Mouse (Mus musculus): ENCODE results near the gene Meig1.
"Not testable (repeated sequence)": the region's sequence is repeated elsewhere in the genome, so short reads cannot be mapped to it uniquely, and the experiment has no call there.

The Meig1 gene

DNA sequence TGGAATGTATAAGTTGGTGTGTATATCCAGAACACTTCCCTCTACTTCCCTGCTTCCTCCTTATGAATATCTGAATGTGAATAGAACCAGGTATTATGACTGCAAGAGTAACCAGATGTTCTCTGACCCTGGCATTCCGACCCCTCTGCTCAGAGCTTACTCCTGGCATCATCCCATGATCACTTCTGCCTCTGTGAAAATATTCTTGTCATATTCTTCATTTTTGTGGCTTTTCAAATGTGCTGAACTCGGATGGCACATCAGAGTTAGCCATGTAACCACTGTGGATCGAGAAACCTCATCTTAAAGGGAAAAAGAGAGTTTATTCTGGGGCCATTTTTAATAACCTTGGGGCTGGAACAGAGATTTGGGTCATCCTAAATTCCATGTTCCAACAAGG, at the start of gene Meig1:
Gene Meig1, minus strand, starts transcription at position 101 of the 400 bp plus-strand sequence.
- in situ Hi-C loops (cut with MboI, MseI) = loop anchor here in 1 of 2 experiments (10.0 kb wide), 1 partner anchor 138 kb away; the partner anchor contains the start of gene Nmt2

DNA sequence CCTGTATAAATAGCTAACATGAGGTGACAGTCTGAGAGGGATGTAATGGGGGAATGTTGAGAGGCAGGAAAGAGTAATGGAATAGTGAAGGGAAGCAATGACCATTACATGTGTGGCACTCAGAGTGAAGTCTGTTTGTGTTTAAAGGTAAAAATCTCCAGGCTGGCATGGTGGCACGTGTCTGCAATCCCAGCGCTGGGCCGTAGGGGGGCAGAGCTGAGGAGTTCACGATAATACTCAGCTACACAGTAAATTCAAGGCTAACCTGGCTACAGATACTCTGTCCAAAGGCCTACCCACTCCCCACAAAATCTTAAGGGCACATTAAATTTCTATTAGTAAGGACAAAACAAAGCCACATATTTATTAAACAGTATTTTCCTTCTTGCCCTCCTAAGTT, 34.1 kb upstream of the Meig1 start:
- in situ Hi-C loops (cut with MboI, MseI) = no loop called here

DNA sequence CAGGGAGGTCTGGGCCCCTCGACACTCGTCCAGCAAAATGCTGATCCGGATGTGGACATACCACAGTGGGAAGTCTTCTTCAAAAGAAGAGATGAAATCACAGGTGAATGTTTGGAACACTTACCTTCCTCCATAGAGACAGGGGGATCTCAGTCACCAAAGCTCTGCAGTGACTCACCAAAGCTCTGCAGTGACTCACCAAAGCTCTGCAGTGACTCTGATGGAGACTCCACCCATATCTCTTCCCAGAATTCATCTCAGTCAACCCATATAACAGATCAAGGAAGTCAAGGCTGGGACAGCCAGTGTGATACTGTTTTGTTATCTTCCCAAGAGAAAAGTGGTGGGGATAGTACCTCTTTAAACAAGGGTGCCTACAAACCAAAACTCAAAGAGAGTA, 30.6 kb upstream of the Meig1 start:
- in situ Hi-C loops (cut with MboI, MseI) = no loop called here

DNA sequence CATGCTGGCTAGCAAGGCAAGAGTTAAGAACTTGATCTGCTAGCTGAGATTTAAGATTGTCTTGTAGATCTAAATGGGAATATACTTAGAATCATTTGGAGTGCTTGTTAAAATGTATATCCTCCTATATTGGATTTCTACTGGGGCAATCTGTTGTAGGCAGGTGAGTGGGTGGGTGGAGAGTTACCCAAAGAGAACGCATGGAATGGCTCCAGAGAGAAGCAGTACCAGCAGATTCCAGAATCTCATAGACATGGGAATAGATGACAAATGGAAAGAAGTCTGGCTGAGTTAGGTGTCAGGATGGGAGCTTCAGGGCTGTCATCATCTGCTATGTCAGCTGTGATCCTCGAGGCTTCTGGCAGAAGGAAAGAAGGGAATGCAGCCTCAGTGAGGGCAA, 27.0 kb upstream of the Meig1 start:
- in situ Hi-C loops (cut with MboI, MseI) = no loop called here

DNA sequence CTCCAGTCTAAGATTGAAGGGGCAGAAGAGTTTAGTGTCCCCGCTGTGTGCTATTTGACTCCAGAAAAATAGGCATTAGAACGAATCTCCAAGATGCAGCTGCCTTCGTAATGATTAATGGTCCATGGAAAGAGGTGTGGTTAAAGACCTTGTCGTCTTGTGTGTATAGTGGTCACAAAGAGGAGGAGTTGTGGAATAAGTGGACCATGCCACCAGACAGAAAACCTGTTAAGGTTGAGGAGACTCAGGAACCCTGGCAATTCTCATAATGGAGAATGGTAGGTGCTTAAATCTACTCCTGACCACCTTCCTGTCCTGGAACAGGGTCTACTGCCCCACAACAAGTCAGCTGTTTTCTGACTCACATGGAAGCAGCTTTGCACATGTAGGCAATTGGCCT, 23.5 kb upstream of the Meig1 start:
- in situ Hi-C loops (cut with MboI, MseI) = no loop called here

DNA sequence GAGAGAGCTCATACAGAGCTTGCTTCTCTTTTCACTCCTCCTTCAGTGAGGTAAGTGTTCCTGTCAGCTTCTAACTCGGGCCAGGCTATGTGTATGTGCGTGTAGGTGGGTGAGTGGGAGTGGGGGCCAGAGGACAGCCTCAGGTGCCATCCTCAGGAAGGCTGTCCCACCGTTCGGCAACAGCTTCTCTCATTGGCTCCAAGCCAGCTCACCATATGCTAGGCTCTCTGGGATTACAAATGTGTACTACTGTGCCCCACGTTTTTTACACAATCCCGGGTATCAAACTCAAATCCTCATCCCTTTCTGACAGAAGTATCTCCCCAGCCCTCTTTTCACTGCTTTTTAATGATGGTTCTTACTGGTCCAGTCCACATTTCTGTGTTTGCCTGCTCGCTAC, 21.8 kb upstream of the Meig1 start:
- in situ Hi-C loops (cut with MboI, MseI) = no loop called here

DNA sequence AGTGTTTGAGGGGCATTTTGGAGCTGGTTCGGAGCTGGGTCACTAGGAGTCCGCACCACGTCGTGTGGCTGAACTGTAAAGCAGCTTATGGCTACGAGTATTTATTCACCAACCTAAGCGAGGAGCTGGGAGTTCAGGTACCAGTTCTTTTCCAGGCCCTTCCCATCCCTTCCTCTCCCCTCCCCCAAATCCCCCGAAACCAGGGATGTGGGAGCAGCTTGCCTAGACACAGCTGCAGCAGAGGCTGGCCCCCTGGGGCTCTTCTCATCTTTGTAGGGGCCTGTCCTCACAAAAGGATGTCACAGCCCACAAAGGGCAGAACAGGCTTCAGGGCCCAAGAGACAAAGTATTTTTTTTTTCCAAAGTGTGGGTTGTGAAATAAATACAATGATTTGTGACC, 15.5 kb upstream of the Meig1 start:
- in situ Hi-C loops (cut with MboI, MseI) = no loop called here

DNA sequence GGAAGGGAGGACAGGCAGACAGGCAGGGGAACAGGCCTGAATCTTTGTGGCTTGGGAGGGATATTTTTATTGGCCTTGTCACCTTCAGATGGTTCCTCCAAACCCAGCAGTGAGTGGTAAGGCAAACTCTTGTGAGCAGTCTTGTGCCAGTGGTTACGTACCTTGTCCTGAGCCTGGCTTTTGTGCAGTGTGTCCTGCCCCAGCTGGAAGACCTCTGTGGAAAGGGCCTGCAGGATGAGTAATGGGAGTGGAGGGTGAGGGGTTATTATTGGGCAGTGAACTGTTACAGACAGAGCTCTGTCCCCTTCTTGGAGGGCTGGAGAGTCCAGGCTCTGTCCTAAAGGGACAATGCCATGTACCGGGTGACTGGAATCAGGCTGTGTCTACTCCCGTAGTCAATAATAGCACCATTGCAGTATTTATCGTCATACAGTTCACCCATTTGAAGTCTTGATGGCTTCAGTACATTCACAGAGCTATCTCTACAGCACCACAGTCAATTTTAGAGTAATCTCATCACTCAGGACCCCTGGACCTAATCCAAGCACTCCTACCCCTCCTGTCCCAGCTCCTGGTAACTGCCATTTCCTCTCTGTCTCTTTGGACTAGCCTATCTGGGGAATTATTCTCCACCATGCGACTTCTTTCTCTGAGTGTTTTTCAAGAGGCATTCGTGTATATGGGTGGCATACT, 13.1 kb upstream of the Meig1 start:
- in situ Hi-C loops (cut with MboI, MseI) = no loop called here

DNA sequence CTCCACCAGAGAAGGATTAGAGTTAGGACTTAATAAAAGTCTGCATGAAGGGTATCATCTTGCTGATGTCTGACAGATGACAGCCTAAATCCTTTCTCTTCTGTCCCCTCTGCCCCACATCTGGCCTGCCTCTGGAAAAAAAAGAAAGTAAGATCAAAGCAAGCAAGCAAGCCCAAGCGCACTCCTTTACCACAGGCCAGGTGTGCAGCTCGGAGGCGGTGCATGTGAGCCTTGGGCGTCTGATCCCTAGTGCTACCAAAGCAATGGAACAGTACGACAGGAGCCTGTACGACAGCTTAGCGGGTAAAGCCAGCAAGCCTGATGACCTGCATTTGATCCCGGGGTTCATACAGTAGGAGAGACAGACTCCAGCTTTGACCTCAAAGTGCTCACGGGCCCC, 8.5 kb upstream of the Meig1 start:
- in situ Hi-C loops (cut with MboI, MseI) = no loop called here

DNA sequence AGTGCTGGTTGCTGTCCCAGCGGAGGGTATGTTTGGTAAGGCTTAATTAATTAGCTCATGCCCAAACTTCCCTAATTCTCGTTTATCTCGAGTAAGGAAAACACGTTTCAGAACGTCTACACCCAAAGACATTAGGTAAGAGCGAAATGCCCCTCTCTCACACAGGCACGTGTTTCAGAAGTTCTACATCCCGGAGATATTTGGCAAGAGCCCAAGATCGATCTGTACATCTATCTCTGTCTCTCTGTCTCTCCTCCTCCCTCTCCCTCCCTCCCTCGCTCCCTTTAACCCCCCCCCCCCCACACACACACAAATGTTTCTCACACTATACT, 2.1 kb upstream of the Meig1 start:
- in situ Hi-C loops (cut with MboI, MseI) = loop anchor here in 1 of 2 experiments (10.0 kb wide), 1 partner anchor 140 kb away; the partner anchor contains the start of gene Nmt2

DNA sequence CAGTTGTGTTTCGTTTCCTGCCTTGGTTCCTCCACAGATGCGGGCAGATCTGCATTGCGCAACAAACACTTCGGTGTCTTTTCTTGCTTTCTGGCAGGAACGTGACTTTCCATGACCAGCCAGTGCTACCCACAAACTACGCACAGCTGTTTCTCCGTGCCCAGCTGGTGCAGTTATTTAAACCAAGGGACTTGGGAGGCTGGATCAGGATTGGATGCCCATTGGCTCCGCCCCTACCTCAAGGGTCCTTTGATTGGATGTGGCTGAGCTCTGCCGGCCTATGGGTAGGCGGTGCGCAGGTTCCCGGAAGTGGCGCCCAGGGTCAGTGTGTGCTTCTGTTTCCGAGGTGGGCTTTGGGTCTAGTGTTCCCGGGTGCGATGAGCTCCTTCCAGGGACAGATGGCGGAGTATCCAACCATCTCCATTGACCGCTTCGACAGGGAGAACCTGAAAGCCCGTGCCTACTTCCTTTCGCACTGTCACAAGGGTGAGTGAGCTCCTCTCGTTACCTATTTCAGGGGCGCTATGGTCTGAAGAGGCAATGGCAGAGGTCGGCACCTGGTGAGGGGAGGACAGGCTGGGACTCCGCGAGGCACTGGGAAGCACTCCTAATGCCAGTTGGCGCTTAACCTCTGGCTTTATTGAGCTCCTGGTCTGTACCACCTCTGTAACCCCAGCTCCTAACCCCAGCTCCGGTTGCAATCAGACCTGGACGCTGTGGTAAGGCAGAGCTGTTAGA, 1.6 kb upstream of the Meig1 start, which contains the start of gene Dclre1c:
Gene Dclre1c, plus strand, starts transcription at position 291 of the 738 bp plus-strand sequence.
- in situ Hi-C loops (cut with MboI, MseI) = loop anchor here in 1 of 2 experiments (10.0 kb wide), 1 partner anchor 139 kb away; the partner anchor contains the start of gene Nmt2

DNA sequence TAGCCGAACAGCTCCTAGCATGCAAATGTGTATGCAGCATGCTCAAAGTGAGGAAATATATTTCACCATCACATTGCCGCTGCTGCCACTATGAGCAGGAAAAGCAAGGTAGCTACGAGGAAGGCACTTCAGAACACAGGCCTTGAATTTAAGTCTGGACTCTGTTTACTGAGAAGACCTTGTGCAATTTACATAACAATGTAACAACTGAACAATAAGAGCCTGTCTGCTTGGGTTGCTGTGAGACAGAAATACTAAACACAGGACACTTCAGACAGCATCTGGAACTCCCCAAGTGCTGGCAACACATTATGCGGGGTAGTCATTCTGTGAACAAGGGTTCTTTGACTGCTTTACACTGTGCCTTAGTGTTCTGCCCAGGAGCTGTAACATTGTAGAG, 2.3 kb downstream of the Meig1 start:
- in situ Hi-C loops (cut with MboI, MseI) = loop anchor here in 1 of 2 experiments (10.0 kb wide), 1 partner anchor 135 kb away; the partner anchor contains the start of gene Nmt2

DNA sequence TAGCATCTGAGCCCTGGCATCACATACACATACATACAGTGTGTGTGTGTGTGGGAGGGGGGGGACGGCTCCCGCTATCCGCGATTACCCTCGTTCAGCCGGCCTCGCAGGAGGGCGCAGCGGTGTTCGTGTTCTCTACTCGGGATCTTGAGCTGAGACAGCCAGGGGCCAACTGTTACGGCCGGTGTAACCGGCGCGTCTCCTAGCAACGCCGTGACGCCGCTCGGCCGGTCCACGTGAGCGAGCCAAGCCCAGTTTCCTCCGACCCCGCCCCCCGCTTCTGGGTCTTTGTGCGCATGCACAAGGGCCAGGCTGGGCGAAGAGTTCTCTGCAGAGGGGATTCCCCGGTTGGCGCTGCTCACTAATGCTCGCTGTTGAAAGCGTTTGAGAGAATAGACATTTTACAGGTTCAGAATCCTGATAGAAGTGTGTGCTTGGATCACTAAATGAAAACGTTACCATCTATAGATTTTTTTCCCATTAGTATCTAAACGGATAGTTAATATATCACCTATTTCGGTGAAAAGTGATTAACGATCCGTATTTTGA, 3.5 kb downstream of the Meig1 start:
- in situ Hi-C loops (cut with MboI, MseI) = no loop called here

DNA sequence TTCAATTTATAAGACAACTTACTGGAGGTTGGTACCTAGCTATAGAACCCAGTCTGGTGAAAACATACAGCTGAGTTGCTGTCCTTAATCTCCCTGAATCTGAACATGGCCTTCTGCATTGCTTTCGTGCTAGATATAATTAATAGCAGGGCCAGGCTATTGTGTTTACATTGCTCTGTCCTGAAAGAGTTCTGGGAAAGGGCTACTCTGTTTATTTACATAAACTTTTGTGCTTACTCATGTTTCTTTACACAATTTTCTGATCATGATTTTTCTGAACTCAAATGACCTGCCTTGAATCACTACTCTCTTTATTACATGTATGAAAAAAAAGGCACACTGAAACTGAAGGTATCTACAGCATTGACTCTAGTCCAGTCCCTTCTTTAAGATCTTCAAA, 6.8 kb downstream of the Meig1 start:
- in situ Hi-C loops (cut with MboI, MseI) = no loop called here

DNA sequence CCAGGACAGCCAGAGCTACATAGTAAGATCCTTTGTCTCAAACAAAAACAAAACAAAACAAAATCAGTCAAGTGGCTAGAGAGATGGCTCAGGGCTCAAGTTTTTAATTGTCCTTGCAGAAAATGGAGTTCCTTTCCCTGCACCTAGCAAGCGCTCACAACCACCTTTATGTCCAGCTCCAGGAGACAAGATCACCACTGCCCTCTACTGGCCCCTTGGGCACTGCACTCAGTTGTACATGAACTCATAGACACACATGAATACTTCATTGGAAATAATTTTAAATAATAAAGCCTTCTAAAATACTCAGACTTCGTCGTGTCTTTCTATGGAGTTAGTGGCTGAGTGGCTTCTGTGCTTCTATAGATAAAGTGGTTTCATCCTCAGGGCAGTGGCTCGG, 8.2 kb downstream of the Meig1 start:
- in situ Hi-C loops (cut with MboI, MseI) = loop anchor here in 1 of 2 experiments (5.0 kb wide), 1 partner anchor 72 kb away; no protein-coding TSS in a partner anchor

DNA sequence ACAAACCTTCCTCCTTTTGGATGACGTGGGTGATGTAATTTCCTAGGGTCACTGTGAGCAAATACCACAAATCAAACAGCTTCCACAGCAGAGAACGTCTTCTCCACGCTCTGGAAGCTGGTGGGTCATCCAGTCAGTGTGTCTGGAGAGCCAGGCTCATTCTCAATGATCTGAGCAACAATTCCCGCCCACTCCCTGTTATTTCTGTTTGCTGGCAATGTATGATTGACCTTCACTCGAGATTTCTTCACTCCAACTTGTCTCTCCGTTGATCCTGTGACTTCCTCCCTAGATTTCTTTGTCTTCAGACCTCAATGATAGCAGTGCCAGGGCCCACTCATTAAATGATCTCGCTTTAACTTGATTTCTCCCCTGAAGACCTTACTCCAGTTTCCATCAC, 14.7 kb downstream of the Meig1 start:
- in situ Hi-C loops (cut with MboI, MseI) = loop anchor here in 1 of 2 experiments (10.0 kb wide), 1 partner anchor 63 kb away; no protein-coding TSS in a partner anchor

DNA sequence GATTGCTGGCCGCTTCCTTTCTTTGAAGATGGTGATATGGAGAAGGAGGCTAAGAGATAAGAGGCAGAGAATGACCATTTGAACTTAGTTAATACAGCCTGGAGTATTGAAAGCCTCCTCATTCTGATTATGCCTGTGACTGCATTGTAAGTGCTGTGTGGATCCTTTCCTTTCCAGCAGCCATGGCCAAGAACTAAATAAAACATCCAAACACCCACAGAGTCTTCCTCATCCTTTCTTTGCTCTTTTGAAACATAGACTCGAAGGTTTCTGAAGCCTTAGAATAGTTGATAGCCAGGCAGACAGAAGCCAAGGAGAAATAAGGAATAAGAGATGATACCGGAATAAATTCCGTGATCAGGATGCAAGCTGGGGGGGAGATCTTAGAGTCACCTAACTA, 16.5 kb downstream of the Meig1 start:
- in situ Hi-C loops (cut with MboI, MseI) = loop anchor here in 1 of 2 experiments (10.0 kb wide), 1 partner anchor 61 kb away; no protein-coding TSS in a partner anchor

DNA sequence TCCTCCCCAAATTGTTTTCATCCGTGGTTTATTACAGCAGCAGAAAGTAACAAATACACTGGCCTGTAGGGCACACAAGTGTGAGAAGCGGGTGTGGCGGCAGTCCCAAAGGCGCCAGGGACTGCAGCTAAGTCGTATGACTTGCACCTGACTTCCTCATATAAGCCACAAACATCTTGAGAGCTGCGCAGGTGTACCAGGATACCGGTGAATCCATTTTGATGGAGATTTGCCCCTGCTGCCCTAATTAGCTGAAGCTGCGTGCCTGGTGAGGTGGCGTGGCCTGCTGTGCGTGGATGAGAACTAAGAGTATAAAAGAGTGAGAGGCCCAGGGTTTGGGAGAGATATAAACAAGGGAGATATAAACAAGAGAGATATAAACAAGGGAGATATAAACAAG, 25.3 kb downstream of the Meig1 start, which contains the start of gene Olah:
Gene Olah, minus strand, starts transcription at position 101 of the 400 bp plus-strand sequence.
- in situ Hi-C loops (cut with MboI, MseI) = not testable (repeated sequence)

DNA sequence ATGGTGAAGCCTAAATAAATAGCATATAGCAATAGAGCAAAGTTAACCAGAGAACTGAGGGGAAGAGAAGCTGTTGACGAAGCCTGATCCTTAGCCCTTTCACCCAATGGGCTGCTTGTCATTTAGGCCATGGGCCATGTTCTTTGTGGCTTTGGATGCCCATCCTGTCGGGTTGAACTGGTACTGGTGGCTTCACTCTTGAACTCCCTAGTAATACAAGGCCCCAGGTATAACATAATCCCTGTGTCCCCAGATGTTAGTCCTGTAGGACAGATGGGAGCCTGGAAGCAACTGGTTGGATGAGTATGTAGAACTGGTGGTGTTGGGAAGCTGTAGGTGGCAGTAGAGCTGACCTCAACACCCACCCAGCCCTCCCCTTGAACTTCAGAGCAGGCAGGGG, 30.5 kb downstream of the Meig1 start:
- in situ Hi-C loops (cut with MboI, MseI) = no loop called here

DNA sequence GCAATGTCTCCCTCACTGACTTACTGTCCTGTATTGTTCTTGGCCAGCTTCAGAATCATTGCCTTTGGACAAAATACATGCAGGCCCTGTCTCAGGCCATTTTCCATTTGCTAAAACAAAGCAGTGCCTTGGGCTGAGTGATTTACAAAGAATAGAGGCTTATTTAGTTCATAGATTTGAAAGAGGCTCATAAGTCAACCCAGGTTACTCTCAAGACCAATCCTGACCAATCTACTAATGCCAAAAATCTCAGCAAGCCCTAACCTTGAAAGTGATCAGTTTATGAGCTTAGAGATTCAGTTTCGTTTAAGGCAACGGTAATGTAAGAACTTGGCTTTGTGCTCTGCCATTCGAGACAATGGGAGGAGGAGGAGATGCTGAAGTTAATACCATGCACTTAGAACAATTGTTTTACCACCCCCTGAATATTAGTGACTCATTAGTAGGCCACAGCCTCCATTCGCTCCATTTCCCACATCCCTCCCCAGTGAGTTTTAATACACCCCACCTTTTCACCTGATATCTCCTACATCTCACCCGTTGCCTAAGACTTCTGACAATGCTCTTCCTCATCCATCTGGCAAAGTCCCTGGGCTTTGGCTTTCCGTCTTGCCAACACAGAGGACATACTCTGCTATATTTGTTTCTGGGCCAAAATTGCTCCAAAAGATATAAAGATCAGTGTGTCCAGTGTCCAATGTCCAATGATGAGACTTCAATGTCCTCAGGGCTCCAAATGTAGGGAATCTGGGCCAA, 35.2 kb downstream of the Meig1 start:
- in situ Hi-C loops (cut with MboI, MseI) = no loop called here

DNA sequence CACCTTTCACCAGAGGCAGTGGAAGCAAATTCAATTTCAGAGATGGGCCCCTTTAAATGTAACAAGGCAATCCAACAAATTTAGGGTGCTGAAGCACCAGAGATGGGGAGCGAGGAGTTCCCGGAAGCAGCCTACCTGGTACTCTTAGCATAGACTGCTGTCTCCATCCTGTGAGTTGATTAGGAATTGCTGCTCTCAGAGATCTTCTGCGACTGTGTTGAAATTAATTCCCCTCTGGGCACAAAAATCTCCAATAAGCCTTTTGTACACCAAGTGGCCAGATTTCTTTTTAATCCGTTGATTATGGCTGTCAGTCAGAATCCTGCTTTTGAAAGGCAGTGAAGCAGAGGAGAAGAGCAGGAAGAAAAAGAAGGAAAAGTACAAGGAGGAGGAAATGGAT, 57.3 kb downstream of the Meig1 start:
- in situ Hi-C loops (cut with MboI, MseI) = no loop called here

DNA sequence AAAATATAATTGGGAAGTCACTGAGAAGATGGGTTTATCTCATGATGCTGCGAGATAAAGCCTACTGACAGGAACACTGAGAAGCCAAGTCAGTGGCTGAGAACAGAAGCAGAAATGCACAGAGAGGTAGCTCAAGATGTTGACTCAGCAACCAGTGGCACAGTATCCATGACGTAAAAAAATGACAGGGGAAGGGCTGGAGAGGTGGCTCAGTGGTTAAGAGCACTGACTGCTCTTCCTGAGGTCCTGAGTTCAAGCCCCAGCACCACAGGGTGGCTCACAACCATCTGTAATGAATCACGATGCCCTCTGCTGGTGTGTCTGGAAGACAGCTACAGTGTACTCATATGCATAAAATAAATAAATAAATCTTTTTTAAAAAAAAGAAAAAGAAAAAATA, 61.4 kb downstream of the Meig1 start:
- in situ Hi-C loops (cut with MboI, MseI) = no loop called here

Data from T-helper 17 cell (primary cell).